Comparison of ENCODE assay signal across 8 mouse cellular contexts in the genomic region with DNA sequence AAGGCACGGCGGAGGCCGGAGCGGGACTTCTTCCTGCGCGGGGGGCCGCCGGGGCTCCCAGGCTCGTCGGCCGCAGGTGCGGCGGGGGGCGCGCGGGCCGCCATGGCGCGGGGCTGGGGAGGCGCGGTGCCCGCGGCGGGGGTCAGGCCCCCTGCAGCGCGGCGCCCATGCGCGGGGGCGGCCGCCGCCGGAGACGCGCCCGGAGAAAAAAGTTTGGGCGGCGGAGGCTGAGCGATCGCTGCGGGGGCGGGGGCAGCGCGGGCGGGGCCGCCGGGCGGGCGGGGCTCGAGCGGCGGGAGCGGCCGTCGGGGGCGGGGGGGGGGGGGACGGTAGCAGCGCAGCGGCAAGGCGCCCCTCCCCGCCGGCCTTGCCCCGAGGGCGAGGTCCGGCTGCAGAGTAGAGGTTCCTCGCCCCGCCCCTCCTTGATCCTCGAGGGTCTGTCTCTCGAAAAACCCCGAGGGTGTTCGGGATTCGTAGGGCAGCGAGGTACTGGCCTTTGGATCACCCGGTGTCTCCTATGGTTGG. TPM values are rescaled to one million over a fixed set of nuclear protein-coding genes. Genes with fewer than 3 reads are reported as not detected.
A peak's percentile ranks its signal among the peaks of the same experiment; 100 is the strongest.
DNase-seq lines count a peak whose midpoint lies in the region; ATAC-seq and TF ChIP-seq lines count a peak whose summit lies in the region.

No protein-coding gene starts in this region.

- WGBS in lung, adult 2 months = 2% methylated on average over 28 of the region's 74 CpGs
- WGBS in embryonic facial prominence, embryonic 11.5 days = under 1% methylated on average over 40 of the region's 74 CpGs
- WGBS in intestine, embryonic 16.5 days = 0% methylated on average over 23 of the region's 74 CpGs
- WGBS in midbrain, embryonic 10.5 days = 1% methylated on average over 67 of the region's 74 CpGs

- no peaks in the 10 kb centered on the region for H3K36me3 ChIP-seq in embryonic facial prominence, embryonic 11.5 days (replicated peaks; ENCODE audit: control insufficient read depth, insufficient read depth, low read depth, low read length)
- no peaks in the 10 kb centered on the region for H3K36me3 ChIP-seq in intestine, embryonic 16.5 days (ENCODE audit: control insufficient read depth, insufficient read depth, low read length)
- no peaks in the 10 kb centered on the region for H3K36me3 ChIP-seq in midbrain, embryonic 10.5 days

- ATAC-seq in embryonic facial prominence, embryonic 11.5 days (replicated peaks; ENCODE audit: insufficient number of reproducible peaks, low FRiP score, low TSS enrichment, low read depth) = no peak
- 0 out of 2 replicates have a peak, but pooled peaks have one; percentile 4 for ATAC-seq in intestine, embryonic 16.5 days
- ATAC-seq in megakaryocyte-erythroid progenitor cell, adult 5-6 weeks (replicated peaks; ENCODE audit: low FRiP score, low TSS enrichment, poor library complexity, severe bottlenecking) = no peak

- peak overlapping the region; percentile 61 for H3K9ac ChIP-seq in embryonic facial prominence, embryonic 11.5 days (replicated peaks; ENCODE audit: low read length)
- H3K9ac ChIP-seq in intestine, embryonic 16.5 days (ENCODE audit: low read depth, low read length) = peak overlapping the region; percentile 90

- TF ChIP-seq POLR2A in lung, adult 2 months (IDR thresholded peaks at IDR 0.05; ENCODE audit: borderline replicate concordance, extremely low read depth, low read depth, low read length) = no peak

- no peak for DNase-seq in lung, adult 2 months
- no peak for DNase-seq in lung, postnatal 25 days (ENCODE audit: low spot score)
- no peak for DNase-seq in embryonic facial prominence, embryonic 11.5 days (ENCODE audit: low spot score)
- no peak for DNase-seq in midbrain, embryonic 10.5 days (ENCODE audit: low spot score)
- DNase-seq in adipocyte (ENCODE audit: low spot score) = no peak
- DNase-seq in layer of hippocampus, adult 11-12 months (ENCODE audit: low spot score) = no peak

- TF ChIP-seq CTCF in lung, adult 2 months (IDR thresholded peaks at IDR 0.05; ENCODE audit: insufficient read depth, low read length) = no peak

- peaks cover 3% of the 10 kb centered on the region for H3K4me1 ChIP-seq in lung, adult 2 months (ENCODE audit: control insufficient read depth, insufficient read depth, low read length)
- H3K4me1 ChIP-seq in embryonic facial prominence, embryonic 11.5 days (ENCODE audit: control insufficient read depth, insufficient read depth, low read length) = no peaks in the 10 kb centered on the region; the same call in 1 of the 2 replicates
- H3K4me1 ChIP-seq in intestine, embryonic 16.5 days (ENCODE audit: control insufficient read depth, insufficient read depth, low read length) = peaks cover 32% of the 10 kb centered on the region
- peaks cover 75% of the 10 kb centered on the region for H3K4me1 ChIP-seq in midbrain, embryonic 10.5 days

- H3K27me3 ChIP-seq in embryonic facial prominence, embryonic 11.5 days (ENCODE audit: control insufficient read depth, insufficient read depth, low read length) = peaks cover 46% of the 10 kb centered on the region
- H3K27me3 ChIP-seq in intestine, embryonic 16.5 days (replicated peaks; ENCODE audit: control insufficient read depth, insufficient read depth, low read length) = peaks cover 5% of the 10 kb centered on the region; the same call in 1 of the 2 replicates
- peaks cover 85% of the 10 kb centered on the region for H3K27me3 ChIP-seq in midbrain, embryonic 10.5 days (ENCODE audit: low read depth, poor library complexity, severe bottlenecking)

- no peaks in the 10 kb centered on the region for H3K9me3 ChIP-seq in embryonic facial prominence, embryonic 11.5 days (replicated peaks; ENCODE audit: control insufficient read depth, low read length)
- H3K9me3 ChIP-seq in intestine, embryonic 16.5 days (ENCODE audit: control insufficient read depth, low read length) = no peaks in the 10 kb centered on the region
- H3K9me3 ChIP-seq in midbrain, embryonic 10.5 days (replicated peaks) = no peaks in the 10 kb centered on the region

- no peak overlapping the region for H3K27ac ChIP-seq in embryonic facial prominence, embryonic 11.5 days (replicated peaks; ENCODE audit: low read depth, low read length)
- peak overlapping the region; percentile 98 for H3K27ac ChIP-seq in intestine, embryonic 16.5 days (ENCODE audit: low read length)
- peak overlapping the region; percentile 75 for H3K27ac ChIP-seq in midbrain, embryonic 10.5 days (replicated peaks)

- peak overlapping the region; percentile 98 for H3K4me2 ChIP-seq in embryonic facial prominence, embryonic 11.5 days (ENCODE audit: low read depth, low read length)
- H3K4me2 ChIP-seq in intestine, embryonic 16.5 days (ENCODE audit: low read depth, low read length) = peak overlapping the region; percentile 95

- H3K4me3 ChIP-seq in lung, adult 2 months (replicated peaks; ENCODE audit: extremely low read depth, low read depth, low read length) = peak overlapping the region; percentile 54
- H3K4me3 ChIP-seq in embryonic facial prominence, embryonic 11.5 days (ENCODE audit: low read depth, low read length) = peak overlapping the region; percentile 53
- peak overlapping the region; percentile 83 for H3K4me3 ChIP-seq in intestine, embryonic 16.5 days (ENCODE audit: low read length)
- peak overlapping the region; percentile 63 for H3K4me3 ChIP-seq in midbrain, embryonic 10.5 days

RNA-seq across cellular contexts. Expression of gene C77080, which starts 12.9 kb away (rescaled TPM):
- 47.1 and 50.1 TPM in 2 replicates for polyA plus RNA-seq in lung, adult 2 months (2012; rRNA removed)
- 2.4 and 2.5 TPM in 2 replicates for polyA plus RNA-seq in embryonic facial prominence, embryonic 11.5 days (2014; fragmentation: Nextera tagmentation; extraction: Ambion mirVana)
- polyA plus RNA-seq in intestine, embryonic 16.5 days (2015; fragmentation: Nextera tagmentation; extraction: Ambion mirVana) = 6.5 and 7.5 TPM in 2 replicates
- 2.7 and 3.7 TPM in 2 replicates for polyA plus RNA-seq in midbrain, embryonic 10.5 days (2016; fragmentation: Nextera tagmentation; extraction: Ambion mirVana)
- total RNA-seq in megakaryocyte-erythroid progenitor cell, adult 5-6 weeks (2014; fragmentation: Nextera tagmentation) = 0.20 and 0.45 TPM in 2 replicates
- total RNA-seq in megakaryocyte-erythroid progenitor cell, adult 5-6 weeks (2017) = 0.11 TPM in 1 of 2 replicates, not detected in the other

RNA-seq across cellular contexts. Expression of gene Sync, which starts 39.1 kb away (rescaled TPM):
- 2.8 TPM in 2 replicates for polyA plus RNA-seq in lung, adult 2 months (2012; rRNA removed)
- polyA plus RNA-seq in embryonic facial prominence, embryonic 11.5 days (2014; fragmentation: Nextera tagmentation; extraction: Ambion mirVana) = 0.25 and 0.63 TPM in 2 replicates
- polyA plus RNA-seq in intestine, embryonic 16.5 days (2015; fragmentation: Nextera tagmentation; extraction: Ambion mirVana) = 1.1 and 1.3 TPM in 2 replicates
- 0.30 and 0.47 TPM in 2 replicates for polyA plus RNA-seq in midbrain, embryonic 10.5 days (2016; fragmentation: Nextera tagmentation; extraction: Ambion mirVana)
- not detected in 2 replicates for total RNA-seq in megakaryocyte-erythroid progenitor cell, adult 5-6 weeks (2014; fragmentation: Nextera tagmentation)
- not detected in 2 replicates for total RNA-seq in megakaryocyte-erythroid progenitor cell, adult 5-6 weeks (2017)

RNA-seq across cellular contexts. Expression of gene Yars, which starts 58.7 kb away (rescaled TPM):
- polyA plus RNA-seq in lung, adult 2 months (2012; rRNA removed) = 9.0 and 15.4 TPM in 2 replicates
- polyA plus RNA-seq in embryonic facial prominence, embryonic 11.5 days (2014; fragmentation: Nextera tagmentation; extraction: Ambion mirVana) = 91.1 and 95.3 TPM in 2 replicates
- 104 and 107 TPM in 2 replicates for polyA plus RNA-seq in intestine, embryonic 16.5 days (2015; fragmentation: Nextera tagmentation; extraction: Ambion mirVana)
- polyA plus RNA-seq in midbrain, embryonic 10.5 days (2016; fragmentation: Nextera tagmentation; extraction: Ambion mirVana) = 107 and 111 TPM in 2 replicates
- total RNA-seq in megakaryocyte-erythroid progenitor cell, adult 5-6 weeks (2014; fragmentation: Nextera tagmentation) = 54.8 and 56.6 TPM in 2 replicates
- 45.5 and 46.2 TPM in 2 replicates for total RNA-seq in megakaryocyte-erythroid progenitor cell, adult 5-6 weeks (2017)

RNA-seq across cellular contexts. Expression of gene S100pbp, which starts 58.8 kb away (rescaled TPM):
- 8.5 and 10.5 TPM in 2 replicates for polyA plus RNA-seq in lung, adult 2 months (2012; rRNA removed)
- polyA plus RNA-seq in embryonic facial prominence, embryonic 11.5 days (2014; fragmentation: Nextera tagmentation; extraction: Ambion mirVana) = 22.8 and 24.5 TPM in 2 replicates
- 10.3 and 10.9 TPM in 2 replicates for polyA plus RNA-seq in intestine, embryonic 16.5 days (2015; fragmentation: Nextera tagmentation; extraction: Ambion mirVana)
- polyA plus RNA-seq in midbrain, embryonic 10.5 days (2016; fragmentation: Nextera tagmentation; extraction: Ambion mirVana) = 28.2 and 28.8 TPM in 2 replicates
- total RNA-seq in megakaryocyte-erythroid progenitor cell, adult 5-6 weeks (2014; fragmentation: Nextera tagmentation) = 33.7 and 36.6 TPM in 2 replicates
- total RNA-seq in megakaryocyte-erythroid progenitor cell, adult 5-6 weeks (2017) = 9.9 and 26.8 TPM in 2 replicates
